Mouse (Mus musculus) urinary bladder, postnatal 25 days (tissue): ENCODE data around the gene Mmp27.
A peak's percentile ranks its signal among the peaks of the same experiment; 100 is the strongest.

ENCODE experiments used
- DNase-seq: peaks from one replicate; pipeline ENCODE4 v3.0.0; 2022; ENCODE audit warnings: low spot score

Mmp27 gene

DNA sequence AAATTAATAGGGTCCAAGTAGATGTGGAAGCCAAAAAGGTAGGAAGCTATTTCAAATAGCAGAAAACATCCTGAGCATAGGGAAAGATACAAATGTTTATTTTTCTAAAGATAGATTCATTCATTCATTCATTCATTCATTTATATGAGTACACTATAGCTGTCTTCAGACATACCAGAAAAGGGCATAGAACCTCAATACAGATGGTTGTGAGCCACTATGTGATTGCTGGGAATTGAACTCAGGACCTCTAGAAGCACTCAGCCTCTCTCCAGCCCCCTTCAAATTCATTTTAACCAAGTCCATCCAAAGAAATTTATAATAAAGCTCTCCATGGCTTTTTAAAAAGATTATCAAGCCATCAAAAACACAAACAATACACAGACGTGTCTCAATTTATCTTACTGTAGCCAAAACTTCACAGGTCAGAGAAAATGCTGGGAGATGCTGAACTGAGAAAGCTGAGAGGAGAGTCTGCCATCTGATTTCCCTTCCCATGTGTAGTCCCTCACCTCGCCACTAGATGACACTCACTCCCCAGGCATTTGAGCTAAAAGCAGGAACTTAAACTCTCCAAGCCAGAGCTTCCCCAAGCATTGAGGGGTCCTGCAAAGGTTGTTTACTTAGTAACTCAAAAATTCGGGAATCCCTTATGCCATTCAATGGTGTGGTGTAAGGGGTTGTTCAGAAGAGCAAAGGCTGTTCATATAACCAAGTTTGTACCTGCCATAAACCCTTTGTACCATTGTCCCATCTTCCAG lies 32.0 kb downstream of the Mmp27 start:
- peak; percentile 56 for DNase-seq

DNA sequence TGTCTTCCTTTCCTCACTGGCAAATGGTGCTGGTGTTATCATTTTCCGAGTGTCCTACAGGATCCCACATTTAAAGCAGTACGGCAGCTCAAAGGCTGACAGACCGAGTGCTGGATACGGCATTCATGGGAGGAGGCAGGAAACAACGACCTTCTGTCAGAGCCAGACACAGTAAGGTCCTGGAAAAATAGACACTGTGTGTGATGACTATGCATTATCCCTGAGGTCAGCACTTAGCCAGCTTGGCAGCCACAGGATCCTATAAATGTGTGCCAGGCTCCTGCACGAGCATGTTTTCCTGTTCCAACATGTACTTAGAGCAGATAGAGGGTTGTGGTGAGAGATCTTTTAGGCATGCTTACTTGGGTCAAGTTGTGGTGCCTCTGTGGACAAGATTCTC lies 32.8 kb downstream of the Mmp27 start:
- DNase-seq = no peak

DNA sequence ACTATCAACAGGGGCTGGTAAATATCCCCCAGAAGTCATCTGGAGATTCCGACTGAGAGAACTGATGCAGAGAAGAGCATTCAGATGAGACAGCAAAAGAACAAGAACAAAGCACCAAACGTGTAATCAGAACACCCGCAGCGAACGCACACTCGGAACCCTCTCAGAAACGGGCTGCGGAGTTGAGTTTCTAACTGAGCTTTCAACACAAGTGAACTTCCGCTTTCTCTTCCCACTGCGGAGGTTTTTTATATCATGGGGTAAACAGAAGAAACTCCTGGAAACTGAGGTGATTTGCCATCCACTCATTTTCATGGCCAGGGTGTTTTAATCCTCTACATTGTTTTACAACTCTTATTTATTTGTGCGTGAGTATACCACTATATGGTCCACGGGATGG lies 34.4 kb downstream of the Mmp27 start:
- no peak for DNase-seq

DNA sequence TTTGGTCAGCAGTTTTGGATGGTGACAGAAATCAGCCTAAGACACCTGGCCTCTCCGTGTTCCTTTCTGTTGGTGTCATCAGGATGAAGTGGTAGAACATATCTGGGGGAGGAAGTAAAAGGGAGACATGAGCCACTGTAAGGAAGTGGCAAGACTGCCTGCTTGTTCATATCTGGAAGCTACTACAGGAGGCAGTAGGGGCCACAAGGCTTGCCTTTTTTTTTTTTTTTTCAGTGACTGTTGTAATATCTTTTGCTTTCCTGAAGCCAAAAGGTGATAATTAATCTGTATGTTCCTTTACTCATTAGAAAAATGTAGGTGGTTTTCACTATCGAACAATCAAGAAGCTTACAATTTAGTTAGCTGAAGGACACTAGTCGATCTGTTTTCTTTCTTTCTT lies 51.4 kb downstream of the Mmp27 start:
- no peak for DNase-seq

DNA sequence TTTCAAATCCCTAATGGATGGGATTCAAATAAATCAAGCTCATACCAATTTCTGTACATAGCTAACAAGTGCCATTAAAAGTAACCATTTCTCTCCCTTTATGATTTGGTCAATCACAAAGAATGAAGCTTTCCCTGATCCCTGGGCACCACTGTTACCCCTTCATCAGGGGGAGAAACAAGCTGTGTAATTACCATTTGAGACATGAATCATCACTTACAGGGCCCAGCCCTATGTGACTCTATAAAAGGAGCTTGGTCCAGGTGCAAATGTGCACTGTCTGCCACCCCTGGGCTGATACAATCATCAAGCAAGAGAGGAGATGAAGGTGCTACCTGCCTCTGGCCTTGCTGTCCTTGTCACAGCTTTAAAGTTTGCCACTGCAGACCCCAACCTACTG lies 56.7 kb downstream of the Mmp27 start, which contains the start of gene Mmp20:
Mmp20 (plus strand) TSS at position 301 of the 400 bp plus-strand sequence.
- no peak for DNase-seq
